Mouse (Mus musculus) CD4-positive, CD25-positive, alpha-beta regulatory T cell, adult 4 months (primary cell): Measurements from ENCODE around the gene Ociad2. TPM values are rescaled to one million over a fixed set of nuclear protein-coding genes. Genes with fewer than 3 reads are reported as not detected.

Experiments used
- ATAC-seq: one replicate; pipeline ENCODE4 v1.8.0; 2017
- polyA plus RNA-seq, 2 experiments: library from polyadenylated mRNA; unstranded; fragments of 100-300 nt; shearing (Covaris generic); gene quantifications; one replicate each; pipeline ENCODE4 v1.2.1; 2017

Gene Ociad2
- polyA plus RNA-seq, 2 experiments from 2014 or later, result 0.80 to 0.96 TPM

- ATAC-seq, result no peak
Observed at GRCm38 (mm10) chr5:73301601-73302307, 39.1 kb downstream of the Ociad2 start.

DNA sequence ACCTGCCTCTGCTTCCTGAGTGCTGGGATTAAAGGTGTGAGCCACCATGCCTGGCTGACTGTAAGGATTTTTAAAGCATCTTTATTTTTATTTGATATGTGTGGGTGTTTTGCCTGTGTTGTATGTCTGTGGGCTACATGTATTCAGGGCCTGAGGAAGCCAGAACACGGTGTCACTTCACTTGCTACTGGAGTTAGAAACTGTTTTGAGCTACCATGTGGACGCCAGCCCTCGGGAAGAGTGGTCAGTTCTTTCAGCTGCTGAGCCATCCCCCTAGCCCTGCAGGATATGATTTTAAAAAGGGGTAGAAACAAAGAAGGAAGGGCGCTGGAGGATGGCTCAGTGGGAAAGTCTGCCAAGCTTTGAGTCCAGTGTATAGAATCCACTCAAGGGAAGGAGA, 44.9 kb downstream of the Ociad2 start:
- ATAC-seq, result no peak

GRCm38 (mm10) chr5:73295016-73295415, 45.8 kb downstream of the Ociad2 start:
- no peak for ATAC-seq

DNA sequence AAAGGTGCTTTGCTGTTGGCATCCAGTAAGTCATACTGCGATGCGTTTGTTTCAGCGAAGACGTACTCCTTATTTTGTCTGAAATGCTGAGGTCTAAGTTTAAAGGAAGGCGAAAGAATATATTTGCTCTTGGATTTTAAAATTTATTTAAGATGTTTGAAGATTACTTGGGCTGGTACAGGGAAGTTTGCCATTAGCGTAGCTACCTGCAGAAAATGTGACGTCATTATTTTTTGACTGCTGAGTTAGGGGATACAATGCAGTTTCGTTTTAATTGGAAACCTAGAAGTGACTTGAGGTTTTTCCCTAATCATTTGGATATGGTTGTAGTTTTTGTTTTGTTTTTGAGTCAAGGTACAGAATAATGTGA, 47.4 kb downstream of the Ociad2 start:
- peak; percentile 24 for ATAC-seq

DNA sequence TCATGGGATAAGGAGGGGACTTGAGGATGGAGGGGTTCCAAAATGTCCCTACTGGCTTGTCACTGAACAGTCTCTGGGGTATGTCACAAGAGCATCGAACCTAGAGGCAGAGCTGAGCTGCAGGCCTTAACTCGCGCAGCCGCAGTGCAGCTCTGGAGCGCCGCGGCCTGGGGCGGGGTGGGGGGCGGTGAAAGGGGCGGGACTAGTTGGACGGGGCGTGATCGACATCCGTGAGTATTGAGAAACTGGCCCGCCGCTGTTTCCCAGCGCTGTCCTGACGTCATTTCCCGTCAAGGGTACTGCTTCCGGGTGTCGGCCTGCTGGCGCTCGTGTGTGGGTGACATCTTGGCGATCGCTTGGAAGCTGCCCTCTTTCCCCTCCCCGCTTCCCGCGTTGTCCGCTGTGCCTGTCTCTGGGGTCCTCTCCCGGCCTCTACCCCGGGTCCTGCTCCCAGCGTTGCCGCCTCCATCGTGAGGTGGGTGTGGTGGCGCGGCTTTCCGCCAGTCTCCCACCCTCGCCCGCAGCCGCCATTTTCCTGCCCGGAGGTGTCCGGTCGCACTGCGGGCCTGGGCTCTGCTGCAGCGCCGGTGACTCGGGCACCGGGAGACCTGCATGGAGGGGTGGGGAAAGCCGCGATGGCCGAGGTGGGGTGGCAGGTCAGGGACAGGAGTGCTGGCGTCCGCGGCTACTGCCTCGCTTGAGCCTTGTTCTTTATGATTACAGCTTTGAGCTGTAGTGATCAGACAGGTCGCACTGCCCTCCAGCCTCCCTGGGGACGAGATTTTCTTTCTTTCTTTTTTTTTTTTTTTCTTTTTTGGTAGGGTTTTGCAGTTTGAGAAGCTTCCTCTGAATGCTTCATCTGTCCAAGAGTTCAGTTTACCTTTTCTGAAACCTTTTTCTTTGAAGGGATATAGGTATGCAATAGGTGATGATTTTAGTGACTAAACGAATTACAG, 48.0 kb downstream of the Ociad2 start, which contains the start of gene Ociad1:
Ociad1 (plus strand) TSS at position 283 of the 956 bp plus-strand sequence.
- peak; percentile 99 for ATAC-seq

DNA sequence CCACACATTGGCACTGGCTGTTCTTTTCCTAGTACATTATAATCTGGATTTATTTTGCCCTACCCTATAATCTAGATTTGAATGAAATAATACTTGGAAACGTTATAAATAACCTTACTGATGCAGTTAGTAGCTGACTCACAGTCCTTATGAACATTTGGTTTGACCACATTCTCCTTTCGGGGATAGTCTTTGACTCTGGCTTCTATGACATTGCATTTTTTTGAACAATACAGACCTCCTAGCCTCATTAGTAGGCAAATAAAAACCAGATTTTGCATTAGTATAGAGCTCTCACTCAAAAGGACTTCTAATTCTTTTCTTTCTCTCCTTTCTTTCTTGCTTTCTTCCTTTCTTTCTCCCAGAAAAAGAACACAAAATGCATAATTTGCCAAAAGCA, 50.9 kb downstream of the Ociad2 start:
- no peak for ATAC-seq

DNA sequence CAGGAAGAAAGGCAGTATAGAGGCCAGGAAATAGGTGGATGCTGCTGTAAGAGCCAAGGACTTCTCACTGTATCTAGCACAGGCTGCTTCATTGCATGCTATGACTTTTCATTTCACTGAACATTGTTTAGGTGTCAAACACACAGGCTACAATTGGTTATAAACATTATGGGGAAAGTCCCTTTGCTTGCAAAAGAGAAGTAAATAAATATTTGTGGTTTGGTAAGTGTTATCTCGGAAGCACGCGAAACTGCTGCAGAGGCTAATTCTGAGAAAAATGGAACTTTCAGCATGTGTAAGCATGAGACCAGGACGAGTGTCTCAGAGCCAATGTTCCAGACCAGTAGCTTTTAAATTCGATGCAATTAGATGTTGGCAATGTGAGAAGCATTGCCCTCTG, 54.2 kb downstream of the Ociad2 start:
- ATAC-seq, result peak; percentile 91

- peak; percentile 60 for ATAC-seq
Observed at GRCm38 (mm10) chr5:73285470-73285978, 55.3 kb downstream of the Ociad2 start.

- ATAC-seq, result no peak
Observed at GRCm38 (mm10) chr5:73284046-73284445, 56.8 kb downstream of the Ociad2 start.

- no peak for ATAC-seq
Observed at GRCm38 (mm10) chr5:73280567-73280850, 60.3 kb downstream of the Ociad2 start.

DNA sequence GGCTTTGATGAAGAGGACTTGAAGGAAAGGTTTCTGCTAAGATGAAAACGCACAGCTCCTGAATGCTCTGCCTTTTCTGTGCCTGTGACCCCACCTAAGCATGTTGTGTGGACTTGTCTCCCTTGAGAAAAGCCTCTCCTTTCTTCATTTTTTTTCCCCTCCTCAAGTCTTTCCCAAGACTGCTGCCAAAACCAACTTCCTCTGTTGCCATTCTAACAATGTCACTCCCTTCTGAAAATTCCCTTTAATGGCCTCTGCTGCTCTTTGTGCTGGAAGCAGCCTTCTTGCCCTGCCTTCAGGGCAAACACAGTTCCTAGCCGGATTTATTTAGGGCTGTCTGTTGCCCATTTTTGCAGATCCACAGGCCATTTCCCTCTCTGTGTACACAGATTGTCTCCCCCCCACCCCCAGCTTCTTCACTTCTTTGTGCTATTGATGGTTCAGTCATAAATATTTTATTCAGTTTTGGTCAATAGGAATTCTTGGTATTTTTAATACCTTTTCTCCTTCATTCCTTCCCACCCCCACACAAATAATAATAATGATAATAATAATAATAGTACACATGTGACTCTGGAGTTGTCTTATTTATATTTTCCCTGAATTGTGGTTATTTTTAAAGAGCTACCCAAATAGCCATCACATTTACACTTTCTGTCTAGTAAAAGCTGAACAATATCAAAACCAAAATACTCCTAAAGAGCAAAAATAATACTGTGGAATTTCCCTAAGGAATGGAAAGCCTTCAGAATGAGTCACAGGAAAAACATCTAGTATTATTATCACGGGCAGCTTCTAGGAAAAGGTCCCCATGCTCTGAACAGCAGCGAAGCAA, 60.9 kb downstream of the Ociad2 start:
- no peak for ATAC-seq

GRCm38 (mm10) chr5:73279190-73279589, 61.6 kb downstream of the Ociad2 start:
- ATAC-seq, result no peak

DNA sequence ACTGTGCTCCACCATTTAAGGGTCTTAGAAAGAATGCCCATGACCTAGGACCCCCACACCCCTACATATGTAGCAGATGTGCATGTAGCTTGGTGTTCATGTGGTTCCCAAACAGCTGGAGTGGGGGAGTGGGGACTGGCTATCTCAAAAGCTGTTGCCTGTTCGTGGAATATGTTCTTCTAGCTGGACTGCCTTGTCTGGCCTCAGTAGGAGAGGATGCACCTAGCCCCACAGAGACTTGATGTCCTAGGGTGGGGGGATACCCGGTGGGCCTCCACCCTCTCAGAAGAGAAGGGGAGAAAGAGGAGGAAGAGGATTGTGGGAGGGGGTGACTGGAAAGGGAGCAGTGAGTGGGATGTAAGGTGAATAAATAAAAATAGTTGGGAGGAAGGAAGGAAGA, 65.9 kb downstream of the Ociad2 start:
- ATAC-seq, result no peak

GRCm38 (mm10) chr5:73273171-73273570, 67.7 kb downstream of the Ociad2 start:
- ATAC-seq, result no peak

Other genes starting within 250 kb of the Ociad2 start
- 100 to 1,000 TPM; 101 TPM for gene Fryl, start 84.4 kb downstream of the Ociad2 start, polyA plus RNA-seq
- gene Ociad1, start 48.2 kb downstream of the Ociad2 start, polyA plus RNA-seq, result 100 to 1,000 TPM; 171 to 260 TPM
- not detected for gene Cwh43, start 65.0 kb upstream of the Ociad2 start, polyA plus RNA-seq
- gene Dcun1d4, start 140.0 kb upstream of the Ociad2 start, polyA plus RNA-seq, result 10 to 100 TPM; 14.7 to 15.1 TPM